Mouse (Mus musculus) naive thymus-derived CD4-positive, alpha-beta T cell, adult 2 months (primary cell): ENCODE measurements around the gene Map3k9.

Source experiments
- DNase-seq: peaks from one replicate; pipeline ENCODE4 v3.0.0-alpha.2; 2011; ENCODE audit warnings: low read depth

Gene Map3k9

DNA sequence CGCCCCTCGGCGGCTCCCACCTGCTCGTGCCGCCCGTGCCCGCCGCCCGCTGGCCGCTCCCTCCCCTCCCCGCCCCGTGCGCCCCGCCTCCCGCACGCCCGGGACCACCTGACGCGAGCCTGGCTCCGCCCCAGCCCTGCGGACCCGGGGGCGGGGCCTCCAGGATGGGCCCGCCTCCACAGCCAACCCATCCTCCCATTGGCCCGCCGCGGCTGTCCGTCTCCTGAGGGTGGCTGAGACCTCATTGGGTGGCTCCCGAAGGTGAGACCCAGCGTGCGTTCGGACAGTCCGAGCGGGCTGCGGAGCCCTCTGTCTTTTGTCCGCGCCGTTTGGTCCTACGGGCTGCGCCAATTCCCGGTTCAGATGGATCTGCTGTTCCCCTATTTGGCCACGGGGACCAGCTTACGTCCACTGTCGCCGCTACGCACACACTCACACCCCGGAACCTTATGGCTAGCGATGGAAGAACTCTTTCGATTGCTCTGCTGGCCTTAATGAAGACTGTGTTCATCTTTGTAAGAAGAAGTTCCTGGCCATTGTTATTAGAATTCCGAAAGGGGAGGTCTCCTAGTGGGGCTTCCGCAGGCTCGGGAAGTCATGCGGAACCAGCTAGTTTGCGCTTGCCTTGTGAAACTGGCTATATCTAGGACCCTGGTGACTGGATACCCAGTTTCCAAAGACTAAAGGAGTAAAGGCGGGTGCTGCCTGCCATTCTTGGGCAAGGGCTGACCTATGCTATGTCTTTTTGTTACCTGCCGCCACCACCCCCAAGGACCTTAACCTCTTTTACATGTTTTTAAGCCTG, at the start of gene Map3k9:
Gene Map3k9, minus strand, starts transcription at position 71 of the 805 bp plus-strand sequence.
- DNase-seq = peak; percentile 94

DNA sequence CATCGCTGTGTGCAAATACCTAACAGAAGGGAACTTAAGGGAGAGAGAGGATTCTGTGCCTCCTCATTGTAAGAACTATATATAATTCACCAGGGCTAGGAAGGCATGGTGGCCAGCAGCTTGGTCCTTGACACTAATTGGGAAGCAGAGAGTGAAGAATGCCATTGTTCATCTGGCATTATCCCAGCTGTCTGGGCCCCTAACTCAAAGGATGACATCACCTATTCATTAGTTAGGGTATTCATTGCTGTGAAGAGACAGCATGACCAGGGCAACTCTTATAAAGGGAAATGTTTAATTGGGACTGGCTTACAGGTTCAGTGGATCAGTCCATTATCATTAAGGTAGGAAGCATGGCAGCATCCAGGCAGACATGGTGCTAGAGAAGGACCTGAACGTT, 47.4 kb upstream of the Map3k9 start:
- no peak for DNase-seq

DNA sequence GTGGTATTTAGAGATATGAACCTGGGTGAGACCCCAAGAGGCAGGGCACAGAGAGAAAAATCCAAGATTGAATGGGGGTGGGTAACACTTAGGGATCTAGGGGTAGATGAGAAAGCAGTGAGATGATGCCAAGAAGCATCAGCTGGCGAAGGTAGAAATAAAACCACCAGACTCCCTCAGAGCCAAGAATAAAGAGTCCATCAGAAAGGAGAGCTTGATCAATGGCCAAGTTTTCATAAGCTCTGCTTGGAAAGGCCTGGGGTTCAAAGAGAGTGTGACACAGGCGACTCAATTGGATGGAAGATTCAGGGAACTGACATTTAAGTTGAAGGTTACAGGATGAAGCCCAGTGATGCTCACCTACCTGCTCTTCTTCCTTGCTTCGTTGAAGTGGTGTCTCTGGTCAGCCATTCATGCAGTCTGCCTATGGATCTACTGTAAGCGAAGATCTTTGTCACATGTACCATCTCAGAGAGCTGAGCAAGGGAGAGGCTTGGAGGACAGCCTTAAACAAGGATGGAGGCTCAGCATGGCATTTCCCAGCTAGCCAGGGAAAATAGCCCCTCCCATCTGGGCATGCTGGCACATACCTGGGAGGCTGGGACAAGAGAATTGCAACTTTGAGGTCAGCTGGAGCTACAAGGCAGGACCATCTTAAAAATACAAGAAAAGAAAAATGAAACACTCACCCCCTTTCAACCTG, 42.0 kb upstream of the Map3k9 start:
- no peak for DNase-seq

GRCm38 (mm10) chr12:81822176-81822575, 41.2 kb upstream of the Map3k9 start:
- DNase-seq = no peak

- no peak for DNase-seq
Measured at GRCm38 (mm10) chr12:81820700-81821099, 39.7 kb upstream of the Map3k9 start.

GRCm38 (mm10) chr12:81817126-81817505, 36.1 kb upstream of the Map3k9 start:
- DNase-seq = no peak

DNA sequence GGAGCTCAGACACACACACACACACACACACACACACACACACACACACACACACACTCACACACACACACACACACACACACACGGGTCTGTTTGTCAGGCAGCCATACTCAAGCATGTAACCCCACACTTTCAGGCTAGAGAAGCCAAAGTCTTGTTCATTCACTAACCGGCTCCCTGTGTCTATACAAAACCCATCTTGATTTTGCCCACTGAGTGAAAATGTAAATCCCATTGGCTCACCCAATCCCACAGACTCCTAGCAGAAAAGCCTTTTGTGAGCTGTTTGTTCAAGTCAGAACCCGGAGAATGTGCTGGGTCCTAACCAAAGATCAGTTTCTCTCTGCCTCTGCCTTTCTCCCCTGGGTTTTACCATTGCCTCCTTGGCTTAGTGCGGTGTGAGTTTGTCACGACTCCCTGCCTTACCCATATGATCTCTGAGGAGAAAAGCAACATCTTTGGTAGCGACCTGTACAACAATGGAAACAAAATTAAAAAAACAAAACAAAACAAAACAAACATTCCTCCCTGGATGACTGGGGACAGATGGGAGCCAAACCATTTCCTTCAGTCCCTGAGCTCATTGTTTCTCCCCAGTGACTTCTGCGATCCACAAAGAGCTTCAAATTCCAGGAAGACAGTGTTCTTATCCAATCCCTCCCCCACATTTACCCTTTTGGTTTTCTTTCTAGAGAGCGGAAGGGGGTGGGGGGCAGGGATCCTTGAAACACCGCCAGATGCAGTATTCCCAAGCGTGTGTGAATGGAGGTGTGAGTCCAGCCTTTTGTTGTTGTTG, 35.6 kb upstream of the Map3k9 start:
- DNase-seq = no peak

- no peak for DNase-seq
Measured at GRCm38 (mm10) chr12:81814742-81815141, 33.8 kb upstream of the Map3k9 start.

DNA sequence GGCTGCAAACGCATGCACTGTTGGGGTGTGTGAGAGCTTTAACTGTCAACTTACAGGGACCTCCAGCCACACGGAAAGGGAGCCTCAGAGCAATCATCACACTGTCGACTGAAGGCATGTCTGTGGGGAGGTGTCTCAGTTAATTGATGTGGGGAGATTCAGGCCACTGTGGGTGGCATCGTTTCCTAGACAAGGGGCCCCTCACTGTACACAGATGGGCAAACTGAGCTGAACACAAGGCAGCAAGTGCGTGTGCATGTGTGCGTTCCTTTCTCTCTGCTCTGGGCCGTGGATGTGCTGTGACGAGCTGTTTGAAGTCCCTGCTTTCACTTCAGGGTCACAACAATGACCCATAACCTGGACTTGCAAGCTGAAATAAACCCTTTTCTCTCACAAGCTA, 29.4 kb upstream of the Map3k9 start:
- no peak for DNase-seq

DNA sequence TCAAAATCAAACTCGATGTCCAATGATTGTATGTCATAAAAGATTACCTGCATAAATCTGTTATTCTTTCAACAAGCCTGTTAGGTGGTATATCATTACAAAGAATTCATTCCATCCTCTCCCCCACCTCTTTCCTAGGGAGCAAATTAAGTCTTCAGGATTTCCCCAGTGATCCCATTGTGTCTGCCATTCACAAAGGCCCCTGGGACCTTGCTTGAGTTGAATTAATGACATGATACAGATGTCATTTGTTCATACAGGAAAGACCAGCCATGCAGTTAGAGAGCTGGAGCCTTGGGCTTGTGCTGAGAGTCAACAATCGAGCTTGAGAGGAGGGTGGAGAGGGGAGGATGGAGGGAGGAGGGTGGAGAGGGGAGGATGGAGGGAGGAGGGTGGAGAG, 27.6 kb upstream of the Map3k9 start:
- DNase-seq = no peak

- no peak for DNase-seq
Measured at GRCm38 (mm10) chr12:81807953-81808352, 27.0 kb upstream of the Map3k9 start.

DNA sequence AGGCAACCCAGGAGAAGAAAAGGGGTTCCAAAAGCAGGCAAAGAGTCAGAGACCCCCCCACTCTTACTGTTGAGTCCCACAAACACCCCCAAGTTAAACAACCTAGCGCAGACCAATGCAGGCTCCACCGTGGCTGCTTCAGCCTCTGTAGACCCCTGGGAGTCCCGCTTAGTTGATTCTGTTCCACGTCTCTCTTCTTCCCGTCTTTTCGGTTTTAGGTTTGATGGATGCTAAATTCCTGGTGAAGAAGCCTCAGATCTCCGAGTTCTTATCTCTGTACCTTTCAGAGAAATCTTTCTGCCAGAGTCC, 26.5 kb upstream of the Map3k9 start:
- no peak for DNase-seq

DNA sequence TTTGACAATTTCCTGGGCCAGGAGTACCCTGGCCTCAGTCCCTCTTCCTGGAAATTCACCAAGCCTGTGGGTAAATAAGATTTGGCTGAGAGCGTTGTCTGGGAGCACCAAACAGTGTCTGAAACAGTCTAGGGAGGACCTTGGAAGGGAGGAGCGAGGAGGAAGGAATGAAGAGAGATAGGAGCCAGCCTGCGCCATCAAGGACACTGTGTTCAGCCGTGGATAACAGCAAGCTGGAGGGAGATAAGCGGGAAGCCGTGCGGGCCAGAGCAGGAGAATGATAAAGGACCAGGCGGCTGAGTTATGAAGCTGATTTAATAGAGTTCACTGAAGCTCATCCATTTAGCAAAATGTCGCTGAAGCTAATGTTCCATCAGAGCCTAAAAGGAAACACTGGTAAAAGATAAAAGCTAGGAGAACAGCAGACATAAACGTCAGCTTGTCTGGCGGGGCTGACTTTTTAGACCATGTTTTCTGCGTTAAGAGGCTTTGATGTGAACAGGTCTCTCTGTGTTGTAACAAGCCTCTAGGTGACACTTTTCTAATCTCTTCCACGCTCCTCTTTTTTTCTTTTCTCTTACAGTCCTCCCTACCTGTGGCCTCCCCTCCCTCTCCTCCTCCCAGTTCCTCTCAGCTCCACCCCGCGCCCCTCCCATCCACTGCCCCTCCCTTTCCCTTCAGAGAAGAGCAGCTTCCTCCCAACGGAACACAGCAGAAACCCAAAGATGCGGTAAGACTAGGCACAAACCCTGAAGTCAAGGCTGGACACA, 26.0 kb upstream of the Map3k9 start:
- peak; percentile 62 for DNase-seq

- DNase-seq = no peak
Measured at GRCm38 (mm10) chr12:81806114-81806513, 25.1 kb upstream of the Map3k9 start.

GRCm38 (mm10) chr12:81803803-81804202, 22.8 kb upstream of the Map3k9 start:
- no peak for DNase-seq

- no peak for DNase-seq
Measured at GRCm38 (mm10) chr12:81803016-81803415, 22.0 kb upstream of the Map3k9 start.

GRCm38 (mm10) chr12:81801134-81801533, 20.2 kb upstream of the Map3k9 start:
- DNase-seq = no peak

DNA sequence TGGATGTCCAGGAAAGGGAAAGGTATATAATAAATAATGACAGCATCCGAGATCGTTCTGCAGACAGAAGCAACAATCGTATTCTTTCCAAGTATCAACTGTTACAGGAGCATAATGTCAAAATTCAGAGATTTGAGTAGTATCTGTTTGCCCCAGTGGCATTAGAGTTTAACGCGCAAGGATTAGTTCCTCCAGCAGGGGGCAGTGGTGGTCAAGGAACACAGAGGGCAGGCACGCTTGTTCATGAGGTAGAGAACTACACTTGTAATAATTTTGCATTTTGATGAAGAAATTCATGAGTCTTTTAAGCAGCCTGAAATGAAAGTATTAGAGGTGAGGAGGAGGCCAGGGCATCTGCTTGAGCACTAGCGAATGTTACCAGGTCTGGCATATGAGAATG, 15.6 kb upstream of the Map3k9 start:
- peak; percentile 89 for DNase-seq

DNA sequence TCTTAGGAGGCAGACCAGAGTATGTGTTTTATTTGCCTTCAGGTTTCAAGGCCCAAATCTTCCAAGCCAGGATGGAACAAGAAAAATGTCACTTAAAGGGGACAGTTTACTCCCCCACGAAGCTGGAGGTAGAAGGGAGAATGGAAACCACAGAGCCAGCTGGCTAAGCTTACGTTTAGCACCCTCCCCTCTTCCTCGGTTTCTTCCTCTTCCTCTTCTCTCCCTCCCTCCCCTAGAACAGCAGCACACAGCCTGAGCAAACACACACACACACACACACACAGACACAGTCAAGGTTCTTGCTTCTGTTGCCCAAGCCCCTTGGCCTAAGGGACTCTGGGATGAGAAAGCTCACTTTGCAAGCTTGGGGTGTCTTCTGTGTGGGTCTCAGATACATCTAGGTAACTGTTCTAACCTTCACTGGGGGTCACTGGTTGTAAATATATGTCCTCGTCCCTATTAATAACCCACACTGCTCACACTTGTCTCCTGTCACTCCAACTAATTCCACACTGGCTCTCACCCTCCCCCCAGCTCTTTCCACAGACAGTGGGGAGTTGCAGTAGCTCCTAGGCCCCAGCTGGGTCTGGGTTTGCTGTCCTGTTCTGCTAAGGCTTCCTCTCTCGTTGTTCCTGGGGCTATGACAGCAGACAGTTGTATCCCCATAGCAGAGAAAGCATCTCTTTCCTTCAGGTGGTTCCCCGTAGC, 11.7 kb upstream of the Map3k9 start:
- no peak for DNase-seq

GRCm38 (mm10) chr12:81789499-81789898, 8.5 kb upstream of the Map3k9 start:
- no peak for DNase-seq

- DNase-seq = peak; percentile 94
Measured at GRCm38 (mm10) chr12:81788672-81789084, 7.7 kb upstream of the Map3k9 start.
